Mouse (Mus musculus) liver, embryonic 15.5 days (tissue): ENCODE results near the gene Adam11. TPM values are rescaled to one million over a fixed set of nuclear protein-coding genes. Genes with fewer than 3 reads are reported as not detected.
A peak's percentile ranks its signal among the peaks of the same experiment; 100 is the strongest.

Source experiments
- ATAC-seq: fragments of 200-750 bp; cut with Nextera tagmentation; 2 replicates; pipeline ENCODE4 v1.8.0; 2017; ENCODE audit warnings: moderate number of reproducible peaks, mild to moderate bottlenecking, moderate library complexity; ENCODE audit not compliant: insufficient read depth
- H3K27ac ChIP-seq: fragments of 300-500 bp; sonication (generic); replicated peaks from 2 replicates; pipeline ENCODE4 v1.5.1; 2015; ENCODE audit warnings: mild to moderate bottlenecking, inconsistent platforms
- H3K27me3 ChIP-seq: fragments of 300-500 bp; sonication (generic); 2 replicates; pipeline ENCODE4 v1.6.1; 2015; ENCODE audit warnings: mild to moderate bottlenecking, inconsistent platforms
- H3K36me3 ChIP-seq: fragments of 300-500 bp; sonication (generic); replicated peaks from 2 replicates; pipeline ENCODE4 v1.6.1; 2015; ENCODE audit warnings: moderate library complexity, mild to moderate bottlenecking, inconsistent platforms
- H3K4me1 ChIP-seq: fragments of 300-500 bp; sonication (generic); replicated peaks from 2 replicates; pipeline ENCODE4 v1.6.1; 2015; ENCODE audit warnings: inconsistent platforms
- H3K4me2 ChIP-seq: fragments of 300-500 bp; sonication (generic); 2 replicates; pipeline ENCODE4 v1.6.1; 2015; ENCODE audit warnings: moderate library complexity, mild to moderate bottlenecking, inconsistent platforms
- H3K4me3 ChIP-seq: fragments of 300-500 bp; sonication (generic); replicated peaks from 2 replicates; pipeline ENCODE4 v1.5.1; 2015; ENCODE audit warnings: mild to moderate bottlenecking, inconsistent platforms
- H3K9ac ChIP-seq: fragments of 300-500 bp; sonication (generic); 2 replicates; pipeline ENCODE4 v1.6.1; 2015; ENCODE audit warnings: moderate library complexity, mild to moderate bottlenecking, inconsistent platforms
- H3K9me3 ChIP-seq: fragments of 300-500 bp; sonication (generic); replicated peaks from 2 replicates; pipeline ENCODE4 v1.6.1; 2016; ENCODE audit warnings: inconsistent platforms
- WGBS: fragments of 180-500 bp; shearing (Covaris S2); methylation state at CpG from one replicate; pipeline ENCODE4 v1.1.7; 2015; ENCODE audit warnings: mixed read lengths; ENCODE audit not compliant: insufficient replicate concordance; 5-methylcytosine and 5-hydroxymethylcytosine counted together
- polyA plus RNA-seq: library from polyadenylated mRNA; unstranded; fragments of >200 nt; fragmentation: Nextera tagmentation; extraction: Ambion mirVana; gene quantifications from 2 replicates; pipeline ENCODE4 v1.2.1, GENCODE M21; 2015

Gene Adam11
- polyA plus RNA-seq, 1 experiment from 2014 or later: 0.08 TPM

GRCm38 (mm10) chr11:102770662-102771435, 9.6 kb downstream of the Adam11 start:
- Histone ChIP-seq H3K4me1 (peaks cover 12% of the 10 kb centered on the region), H3K4me2 (no peak overlapping the region), H3K27ac (no peak overlapping the region), H3K9ac (no peak overlapping the region), H3K27me3 (peaks cover 48% of the 10 kb centered on the region), H3K36me3 (no peaks in the 10 kb centered on the region), H3K4me3 (no peak overlapping the region), H3K9me3 (no peaks in the 10 kb centered on the region)
- WGBS: 40% methylated on average over 15 of the region's 15 CpGs
- ATAC-seq: no peak

DNA sequence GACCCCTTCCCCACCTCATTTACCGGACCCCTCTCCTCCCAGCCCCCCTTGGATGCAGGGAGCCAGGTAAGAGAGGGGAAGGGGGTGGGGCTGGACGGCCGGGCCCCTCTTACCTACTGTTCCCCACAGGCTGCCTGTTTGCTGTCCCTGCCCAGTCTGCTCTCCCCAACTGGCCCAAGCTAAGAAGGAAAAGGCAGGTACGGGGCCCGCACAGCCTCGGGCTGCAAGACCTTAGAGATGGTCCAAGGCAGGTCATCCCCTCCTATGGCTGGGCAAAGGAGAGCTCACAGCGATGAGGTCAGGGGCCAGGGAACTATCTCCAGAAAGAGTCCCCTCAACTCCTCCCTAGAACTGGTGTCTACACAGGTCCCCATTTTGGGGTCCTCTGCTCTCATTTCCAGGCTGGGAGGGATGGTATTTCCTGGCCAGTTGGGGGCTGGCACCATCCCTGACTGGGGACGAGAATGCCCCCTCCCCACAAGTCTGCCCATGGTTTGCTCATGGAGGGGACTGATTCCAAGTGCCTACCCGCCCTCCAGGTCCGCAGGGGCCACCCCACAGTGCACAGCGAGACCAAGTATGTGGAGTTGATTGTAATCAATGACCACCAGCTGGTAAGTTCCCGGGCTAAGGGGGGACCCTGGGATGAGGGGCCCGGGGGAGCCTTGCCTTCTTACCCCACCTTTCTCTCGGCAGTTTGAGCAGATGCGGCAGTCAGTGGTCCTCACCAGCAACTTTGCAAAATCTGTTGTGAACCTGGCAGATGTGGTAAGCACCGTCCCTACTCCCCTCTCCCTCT, 10.9 kb downstream of the Adam11 start:
- ATAC-seq: no peak
- Histone ChIP-seq H3K4me2 (no peak overlapping the region), H3K9me3 (no peaks in the 10 kb centered on the region), H3K36me3 (no peaks in the 10 kb centered on the region), H3K27ac (no peak overlapping the region), H3K4me3 (no peak overlapping the region), H3K9ac (no peak overlapping the region), H3K4me1 (peaks cover 12% of the 10 kb centered on the region), H3K27me3 (peaks cover 59% of the 10 kb centered on the region)
- 26% methylated on average over 16 of the region's 16 CpGs for WGBS

- Histone ChIP-seq H3K9me3 (no peaks in the 10 kb centered on the region), H3K27me3 (peaks cover 59% of the 10 kb centered on the region), H3K27ac (no peak overlapping the region), H3K4me1 (peaks cover 12% of the 10 kb centered on the region), H3K4me2 (no peak overlapping the region), H3K36me3 (no peaks in the 10 kb centered on the region), H3K9ac (no peak overlapping the region), H3K4me3 (no peak overlapping the region)
- no peak for ATAC-seq
- WGBS: 66% methylated on average over 18 of the region's 18 CpGs
Observed at GRCm38 (mm10) chr11:102772771-102773700, 11.8 kb downstream of the Adam11 start.

DNA sequence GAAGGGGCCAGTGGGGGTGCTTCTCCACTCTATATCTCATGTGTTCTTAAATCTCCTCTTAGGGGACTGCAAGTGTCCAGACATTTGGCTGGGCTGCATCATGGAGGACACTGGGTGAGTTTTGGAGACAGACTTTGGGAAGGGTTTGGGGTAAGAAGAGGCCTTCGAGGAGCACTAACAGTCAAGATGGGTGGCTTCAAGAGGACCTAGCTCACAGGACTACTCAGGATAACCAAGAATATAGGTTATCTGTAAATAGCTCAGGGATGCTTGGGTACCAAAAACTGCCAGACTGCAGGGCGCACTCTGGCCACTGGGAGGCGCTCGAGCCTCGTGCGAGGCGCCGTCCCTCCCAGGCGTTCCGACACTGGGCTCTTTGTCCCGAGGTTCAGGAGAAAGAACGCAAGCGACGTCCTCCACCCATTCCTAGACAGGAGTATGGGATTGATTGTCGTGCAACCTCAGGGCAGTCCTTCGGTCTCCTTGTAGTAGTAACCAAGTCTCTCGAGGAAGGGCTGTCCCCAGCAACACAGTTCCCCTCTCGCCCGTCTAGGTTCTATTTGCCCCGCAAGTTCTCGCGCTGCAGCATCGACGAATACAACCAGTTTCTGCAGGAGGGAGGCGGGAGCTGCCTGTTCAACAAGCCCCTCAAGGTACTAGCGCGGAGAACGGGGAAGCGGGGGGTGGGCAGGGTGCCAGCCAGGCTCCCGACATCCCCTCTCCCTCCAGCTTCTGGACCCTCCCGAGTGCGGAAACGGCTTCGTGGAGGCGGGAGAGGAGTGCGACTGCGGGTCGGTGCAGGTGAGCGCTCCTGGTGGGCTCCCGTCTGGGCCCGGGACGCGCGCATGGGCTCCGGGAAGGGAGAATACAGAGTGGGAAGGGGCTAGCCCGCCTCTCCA, 12.7 kb downstream of the Adam11 start:
- ATAC-seq: no peak

GRCm38 (mm10) chr11:102774621-102775141, 13.4 kb downstream of the Adam11 start:
- H3K4me2 ChIP-seq: peak overlapping the region; percentile 72
- peaks cover 12% of the 10 kb centered on the region for H3K4me1 ChIP-seq
- 4% methylated on average over 25 of the region's 25 CpGs for WGBS
- no peak overlapping the region for H3K27ac ChIP-seq
- H3K9me3 ChIP-seq: no peaks in the 10 kb centered on the region
- H3K36me3 ChIP-seq: no peaks in the 10 kb centered on the region
- H3K9ac ChIP-seq: no peak overlapping the region
- H3K4me3 ChIP-seq: peak overlapping the region; percentile 45
- peak; percentile 55 for ATAC-seq
- H3K27me3 ChIP-seq: peaks cover 62% of the 10 kb centered on the region

More for the DNA sequence above, 12.7 kb downstream of the Adam11 start:
- Histone ChIP-seq H3K4me1 (peaks cover 12% of the 10 kb centered on the region), H3K36me3 (no peaks in the 10 kb centered on the region), H3K27ac (no peak overlapping the region), H3K27me3 (peaks cover 62% of the 10 kb centered on the region), H3K9me3 (no peaks in the 10 kb centered on the region), H3K4me2 (peak overlapping the region; percentile 72), H3K9ac (no peak overlapping the region), H3K4me3 (peak overlapping the region; percentile 45)
- under 1% methylated on average over 46 of the region's 46 CpGs for whole genome bisulfite sequencing

- Histone ChIP-seq H3K4me2 (0 out of 2 replicates have a peak overlapping the region, but pooled peaks have one; percentile 14), H3K4me1 (peaks cover 12% of the 10 kb centered on the region), H3K27ac (no peak overlapping the region), H3K9ac (no peak overlapping the region), H3K36me3 (no peaks in the 10 kb centered on the region), H3K27me3 (peaks cover 60% of the 10 kb centered on the region), H3K9me3 (no peaks in the 10 kb centered on the region), H3K4me3 (no peak overlapping the region)
- ATAC-seq: no peak
- WGBS: 43% methylated on average over 21 of the region's 21 CpGs
Observed at GRCm38 (mm10) chr11:102777598-102777997, 16.4 kb downstream of the Adam11 start.

GRCm38 (mm10) chr11:102778165-102778564, 16.9 kb downstream of the Adam11 start:
- WGBS: 61% methylated on average over 14 of the region's 14 CpGs
- no peaks in the 10 kb centered on the region for H3K9me3 ChIP-seq
- no peak overlapping the region for H3K4me3 ChIP-seq
- H3K27me3 ChIP-seq: peaks cover 54% of the 10 kb centered on the region
- ATAC-seq: no peak
- peaks cover 12% of the 10 kb centered on the region for H3K4me1 ChIP-seq
- no peak overlapping the region for H3K9ac ChIP-seq
- H3K27ac ChIP-seq: no peak overlapping the region
- no peak overlapping the region for H3K4me2 ChIP-seq
- H3K36me3 ChIP-seq: no peaks in the 10 kb centered on the region

DNA sequence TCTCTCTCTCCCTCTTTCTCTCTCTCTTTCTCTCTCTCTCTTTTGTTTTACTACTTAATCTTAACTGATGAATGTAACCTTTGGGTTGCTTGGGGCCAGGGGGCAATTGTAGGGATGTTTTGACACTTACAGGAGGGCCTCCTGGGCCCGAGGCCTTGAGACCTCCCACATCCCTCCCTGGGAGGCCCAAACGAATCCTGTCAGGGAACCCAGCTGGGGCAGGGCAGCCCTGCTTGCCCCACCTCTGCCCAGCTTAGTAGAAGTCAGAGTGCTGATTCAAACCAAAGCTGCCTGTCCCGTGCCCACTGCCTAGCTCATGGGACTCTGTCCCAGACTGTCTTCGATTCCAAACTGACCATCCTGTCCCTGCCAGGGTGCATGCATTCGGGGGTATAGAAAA, 17.4 kb downstream of the Adam11 start:
- H3K4me1 ChIP-seq: peaks cover 12% of the 10 kb centered on the region
- no peak overlapping the region for H3K4me3 ChIP-seq
- H3K27me3 ChIP-seq: peaks cover 50% of the 10 kb centered on the region
- H3K9ac ChIP-seq: no peak overlapping the region
- H3K36me3 ChIP-seq: no peaks in the 10 kb centered on the region
- no peaks in the 10 kb centered on the region for H3K9me3 ChIP-seq
- no peak overlapping the region for H3K4me2 ChIP-seq
- WGBS: 41% methylated on average over 5 of the region's 5 CpGs
- no peak overlapping the region for H3K27ac ChIP-seq
- ATAC-seq: no peak

- Histone ChIP-seq H3K4me1 (peaks cover 9% of the 10 kb centered on the region), H3K4me3 (no peak overlapping the region), H3K36me3 (no peaks in the 10 kb centered on the region), H3K4me2 (no peak overlapping the region), H3K27ac (no peak overlapping the region), H3K27me3 (peaks cover 44% of the 10 kb centered on the region), H3K9me3 (no peaks in the 10 kb centered on the region), H3K9ac (no peak overlapping the region)
- ATAC-seq: no peak
- 54% methylated on average over 8 of the region's 8 CpGs for WGBS
Observed at GRCm38 (mm10) chr11:102779081-102779638, 17.9 kb downstream of the Adam11 start.
